Mouse (Mus musculus): ENCODE data around the gene Lrfn4. TPM values are rescaled to one million over a fixed set of nuclear protein-coding genes. Genes with fewer than 3 reads are reported as not detected.

The Lrfn4 gene
- polyA plus RNA-seq, 1 experiment = 40.8 TPM

DNA sequence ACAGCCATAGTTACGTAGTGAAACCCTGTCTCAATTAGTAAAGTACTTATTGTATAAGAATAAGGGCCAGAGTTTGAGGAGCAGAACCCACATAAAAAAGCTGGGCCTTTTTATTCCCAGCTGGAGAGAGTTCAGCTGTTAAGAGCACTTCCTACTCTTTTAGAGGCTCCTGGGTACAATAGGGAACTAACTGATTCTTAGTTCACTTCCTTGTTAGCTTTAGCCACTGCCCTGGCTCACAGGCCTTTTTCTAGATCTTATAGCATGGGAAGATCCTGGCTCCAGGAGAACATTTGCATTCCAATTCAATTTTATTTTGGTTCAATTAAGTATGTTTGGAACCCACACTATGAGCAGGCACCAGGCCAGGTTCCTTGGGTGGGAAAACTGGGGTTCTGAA is 43.8 kb downstream of the Lrfn4 start:
- no peak overlapping the region for H3K4me3 ChIP-seq (ENCODE audit: insufficient read depth, poor library complexity, severe bottlenecking)
- H3K36me3 ChIP-seq (ENCODE audit: control insufficient read depth, insufficient read depth) = no peaks in the 10 kb centered on the region
- peaks cover 6% of the 10 kb centered on the region for H3K27me3 ChIP-seq (ENCODE audit: control insufficient read depth, insufficient read depth, insufficient read length)
- H3ac ChIP-seq (ENCODE audit: control insufficient read depth, insufficient read length, low read depth) = no peak overlapping the region
- no peaks in the 10 kb centered on the region for H3K79me3 ChIP-seq (ENCODE audit: low read depth)
- H3K79me2 ChIP-seq (ENCODE audit: control insufficient read depth, insufficient read depth) = no peaks in the 10 kb centered on the region
- TF ChIP-seq FOSL1 (IDR thresholded peaks at IDR 0.05; ENCODE audit: insufficient read depth, low read length, poor library complexity, severe bottlenecking) = no peak
- TF ChIP-seq MYOG (IDR thresholded peaks at IDR 0.05; ENCODE audit: control insufficient read depth, extremely low read depth, insufficient read length) = no peak
- no peak for TF ChIP-seq CTCF (IDR thresholded peaks at IDR 0.05; ENCODE audit: control insufficient read depth, insufficient read depth, insufficient read length)

DNA sequence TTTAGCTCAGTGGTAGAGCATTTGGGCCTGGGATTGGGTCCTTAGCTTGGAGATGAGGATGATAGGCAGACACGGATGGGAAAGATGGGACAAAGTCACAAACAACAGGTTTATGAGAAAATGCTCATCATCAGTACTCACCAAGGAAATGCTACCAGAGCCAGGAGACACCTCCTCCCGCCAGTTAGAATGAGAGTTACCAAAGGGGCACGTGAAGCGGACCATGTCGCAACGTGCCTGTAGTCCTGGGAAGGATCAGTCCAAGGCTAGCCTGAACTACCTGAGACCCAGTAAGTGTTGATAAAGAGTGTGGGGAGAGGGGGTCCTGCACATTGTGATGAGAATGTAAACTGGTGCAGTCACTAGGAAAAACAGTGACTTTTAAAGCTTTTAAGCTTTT is 44.7 kb downstream of the Lrfn4 start:
- Histone ChIP-seq H3K27me3 (ENCODE audit: control insufficient read depth, insufficient read depth, insufficient read length) (peaks cover 3% of the 10 kb centered on the region), H3K79me3 (ENCODE audit: low read depth) (no peaks in the 10 kb centered on the region), H3ac (ENCODE audit: control insufficient read depth, insufficient read length, low read depth) (no peak overlapping the region), H3K36me3 (ENCODE audit: control insufficient read depth, insufficient read depth) (no peaks in the 10 kb centered on the region), H3K4me3 (ENCODE audit: insufficient read depth, poor library complexity, severe bottlenecking) (no peak overlapping the region), H3K79me2 (ENCODE audit: control insufficient read depth, insufficient read depth) (no peaks in the 10 kb centered on the region)
- no peak for TF ChIP-seq CTCF (IDR thresholded peaks at IDR 0.05; ENCODE audit: control insufficient read depth, insufficient read depth, insufficient read length)

DNA sequence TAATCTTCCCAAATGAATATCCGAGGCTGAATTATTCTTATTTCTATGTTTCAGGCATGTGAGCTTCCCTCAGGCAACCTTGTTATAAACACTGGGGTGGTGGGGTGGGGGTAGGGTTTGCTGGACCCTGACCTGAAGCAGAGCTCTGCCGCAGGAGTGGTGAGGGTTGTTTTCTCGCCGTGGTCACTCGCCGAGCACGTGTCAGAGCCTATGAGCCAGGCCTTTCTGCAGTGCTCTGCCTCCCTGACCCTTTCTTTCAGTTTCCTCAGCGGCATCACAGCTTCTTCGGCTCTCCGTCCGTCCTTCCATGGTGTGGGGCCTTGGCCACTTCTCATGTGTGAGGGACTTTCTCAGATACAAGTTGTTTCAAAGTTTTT is 45.2 kb downstream of the Lrfn4 start:
- no peak for TF ChIP-seq MYOD1 (IDR thresholded peaks at IDR 0.05; ENCODE audit: control insufficient read depth, insufficient read length, low read depth)
- no peak for TF ChIP-seq CTCF (IDR thresholded peaks at IDR 0.05; ENCODE audit: control insufficient read depth, insufficient read depth, insufficient read length)
- no peak for TF ChIP-seq CEBPB (IDR thresholded peaks at IDR 0.05; ENCODE audit: low read depth)
- no peak for TF ChIP-seq MYOG (IDR thresholded peaks at IDR 0.05; ENCODE audit: control insufficient read depth, extremely low read depth, insufficient read length)
- TF ChIP-seq USF1 (IDR thresholded peaks at IDR 0.05; ENCODE audit: low read depth) = no peak
- TF ChIP-seq MAX (IDR thresholded peaks at IDR 0.05) = no peak
- TF ChIP-seq FOSL1 (IDR thresholded peaks at IDR 0.05; ENCODE audit: insufficient read depth, low read length, poor library complexity, severe bottlenecking) = no peak
- H3K27me3 ChIP-seq (ENCODE audit: control insufficient read depth, insufficient read depth, insufficient read length) = peaks cover 3% of the 10 kb centered on the region
- H3K79me3 ChIP-seq (ENCODE audit: low read depth) = no peaks in the 10 kb centered on the region
- no peak overlapping the region for H3K4me3 ChIP-seq (ENCODE audit: insufficient read depth, poor library complexity, severe bottlenecking)
- H3K36me3 ChIP-seq (ENCODE audit: control insufficient read depth, insufficient read depth) = no peaks in the 10 kb centered on the region
- H3K79me2 ChIP-seq (ENCODE audit: control insufficient read depth, insufficient read depth) = no peaks in the 10 kb centered on the region
- H3ac ChIP-seq (ENCODE audit: control insufficient read depth, insufficient read length, low read depth) = no peak overlapping the region

DNA sequence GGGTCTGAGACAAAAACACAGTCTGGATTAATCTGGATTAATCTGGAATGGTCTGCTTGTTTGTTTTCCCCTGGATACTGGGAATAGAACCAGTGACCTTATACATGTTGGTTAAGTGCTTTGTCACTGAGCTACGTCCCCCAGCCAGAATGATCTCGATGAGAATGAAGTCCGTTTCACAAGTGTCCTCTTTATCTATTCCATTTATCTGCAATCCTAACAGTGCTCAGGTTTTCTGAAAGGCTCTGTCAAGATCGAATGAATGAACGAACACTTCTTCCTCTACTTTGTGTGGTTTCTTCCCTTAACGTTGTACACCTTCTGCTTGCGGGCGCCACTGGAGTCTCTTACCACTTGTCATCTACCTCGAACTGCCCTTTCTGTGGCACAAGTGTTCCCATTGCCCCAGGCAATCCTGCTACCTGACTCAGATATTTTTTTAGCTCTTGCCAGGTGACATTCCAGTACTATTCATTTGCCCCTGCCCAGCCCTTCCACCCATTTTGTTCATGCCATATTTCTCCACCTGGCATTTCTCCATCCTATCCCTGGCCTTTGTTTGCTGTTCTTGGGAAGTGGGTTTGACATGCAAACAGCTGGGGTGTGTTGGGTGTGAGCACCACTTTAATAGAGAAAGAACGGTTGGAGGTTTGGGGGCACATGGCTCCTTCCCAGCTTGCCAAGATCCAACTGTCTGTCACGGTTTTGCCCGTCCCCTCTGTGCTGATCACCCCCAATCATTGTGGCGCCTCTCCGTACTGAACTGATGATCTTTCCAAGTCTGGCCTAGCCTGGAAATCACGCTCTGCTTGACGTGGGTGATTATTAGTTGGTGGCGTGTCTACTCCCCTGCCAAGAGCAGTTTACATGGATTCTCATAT is 45.9 kb downstream of the Lrfn4 start:
- Histone ChIP-seq H3K27me3 (ENCODE audit: control insufficient read depth, insufficient read depth, insufficient read length) (peaks cover 3% of the 10 kb centered on the region), H3K4me3 (ENCODE audit: insufficient read depth, poor library complexity, severe bottlenecking) (no peak overlapping the region), H3K36me3 (ENCODE audit: control insufficient read depth, insufficient read depth) (no peaks in the 10 kb centered on the region), H3K79me2 (ENCODE audit: control insufficient read depth, insufficient read depth) (no peaks in the 10 kb centered on the region), H3K79me3 (ENCODE audit: low read depth) (no peaks in the 10 kb centered on the region), H3ac (ENCODE audit: control insufficient read depth, insufficient read length, low read depth) (no peak overlapping the region)
- no peak for TF ChIP-seq FOSL1 (IDR thresholded peaks at IDR 0.05; ENCODE audit: insufficient read depth, low read length, poor library complexity, severe bottlenecking)
- no peak for TF ChIP-seq CEBPB (IDR thresholded peaks at IDR 0.05; ENCODE audit: low read depth)
- TF ChIP-seq CTCF (IDR thresholded peaks at IDR 0.05; ENCODE audit: control insufficient read depth, insufficient read depth, insufficient read length) = no peak
- no peak for TF ChIP-seq MAX (IDR thresholded peaks at IDR 0.05)
- no peak for TF ChIP-seq USF1 (IDR thresholded peaks at IDR 0.05; ENCODE audit: low read depth)
- TF ChIP-seq MYOD1 (IDR thresholded peaks at IDR 0.05; ENCODE audit: control insufficient read depth, insufficient read length, low read depth) = no peak
- no peak for TF ChIP-seq MYOG (IDR thresholded peaks at IDR 0.05; ENCODE audit: control insufficient read depth, extremely low read depth, insufficient read length)

- Histone ChIP-seq H3K4me3 (ENCODE audit: insufficient read depth, poor library complexity, severe bottlenecking) (no peak overlapping the region), H3K27me3 (ENCODE audit: control insufficient read depth, insufficient read depth, insufficient read length) (no peaks in the 10 kb centered on the region), H3K79me3 (ENCODE audit: low read depth) (no peaks in the 10 kb centered on the region), H3ac (ENCODE audit: control insufficient read depth, insufficient read length, low read depth) (no peak overlapping the region), H3K36me3 (ENCODE audit: control insufficient read depth, insufficient read depth) (no peaks in the 10 kb centered on the region), H3K79me2 (ENCODE audit: control insufficient read depth, insufficient read depth) (no peaks in the 10 kb centered on the region)
- TF ChIP-seq FOSL1 (IDR thresholded peaks at IDR 0.05; ENCODE audit: insufficient read depth, low read length, poor library complexity, severe bottlenecking) (no peak), USF1 (IDR thresholded peaks at IDR 0.05; ENCODE audit: low read depth) (no peak), MAX (IDR thresholded peaks at IDR 0.05) (no peak), CEBPB (IDR thresholded peaks at IDR 0.05; ENCODE audit: low read depth) (no peak), MYOG (IDR thresholded peaks at IDR 0.05; ENCODE audit: control insufficient read depth, extremely low read depth, insufficient read length) (no peak), MYOD1 (IDR thresholded peaks at IDR 0.05; ENCODE audit: control insufficient read depth, insufficient read length, low read depth) (no peak), CTCF (IDR thresholded peaks at IDR 0.05; ENCODE audit: control insufficient read depth, insufficient read depth, insufficient read length) (no peak)
Observed at GRCm38 (mm10) chr19:4568832-4569231, 46.6 kb downstream of the Lrfn4 start.

GRCm38 (mm10) chr19:4567665-4568064 is 47.8 kb downstream of the Lrfn4 start:
- H3K36me3 ChIP-seq (ENCODE audit: control insufficient read depth, insufficient read depth) = no peaks in the 10 kb centered on the region
- H3K79me2 ChIP-seq (ENCODE audit: control insufficient read depth, insufficient read depth) = no peaks in the 10 kb centered on the region
- TF ChIP-seq CTCF (IDR thresholded peaks at IDR 0.05; ENCODE audit: control insufficient read depth, insufficient read depth, insufficient read length) (no peak), MYOG (IDR thresholded peaks at IDR 0.05; ENCODE audit: control insufficient read depth, extremely low read depth, insufficient read length) (no peak), CEBPB (IDR thresholded peaks at IDR 0.05; ENCODE audit: low read depth) (no peak), MAX (IDR thresholded peaks at IDR 0.05) (no peak), USF1 (IDR thresholded peaks at IDR 0.05; ENCODE audit: low read depth) (no peak), FOSL1 (IDR thresholded peaks at IDR 0.05; ENCODE audit: insufficient read depth, low read length, poor library complexity, severe bottlenecking) (no peak), MYOD1 (IDR thresholded peaks at IDR 0.05; ENCODE audit: control insufficient read depth, insufficient read length, low read depth) (no peak)
- H3ac ChIP-seq (ENCODE audit: control insufficient read depth, insufficient read length, low read depth) = no peak overlapping the region
- no peaks in the 10 kb centered on the region for H3K27me3 ChIP-seq (ENCODE audit: control insufficient read depth, insufficient read depth, insufficient read length)
- no peaks in the 10 kb centered on the region for H3K79me3 ChIP-seq (ENCODE audit: low read depth)
- H3K4me3 ChIP-seq (ENCODE audit: insufficient read depth, poor library complexity, severe bottlenecking) = no peak overlapping the region

Measured in C2C12 (cell line).